Mouse (Mus musculus): ENCODE measurements around the gene Mn1. TPM values are rescaled to one million over a fixed set of nuclear protein-coding genes. Genes with fewer than 3 reads are reported as not detected.

Gene Mn1
- total and polyA plus RNA-seq, 3 experiments = not detected

DNA sequence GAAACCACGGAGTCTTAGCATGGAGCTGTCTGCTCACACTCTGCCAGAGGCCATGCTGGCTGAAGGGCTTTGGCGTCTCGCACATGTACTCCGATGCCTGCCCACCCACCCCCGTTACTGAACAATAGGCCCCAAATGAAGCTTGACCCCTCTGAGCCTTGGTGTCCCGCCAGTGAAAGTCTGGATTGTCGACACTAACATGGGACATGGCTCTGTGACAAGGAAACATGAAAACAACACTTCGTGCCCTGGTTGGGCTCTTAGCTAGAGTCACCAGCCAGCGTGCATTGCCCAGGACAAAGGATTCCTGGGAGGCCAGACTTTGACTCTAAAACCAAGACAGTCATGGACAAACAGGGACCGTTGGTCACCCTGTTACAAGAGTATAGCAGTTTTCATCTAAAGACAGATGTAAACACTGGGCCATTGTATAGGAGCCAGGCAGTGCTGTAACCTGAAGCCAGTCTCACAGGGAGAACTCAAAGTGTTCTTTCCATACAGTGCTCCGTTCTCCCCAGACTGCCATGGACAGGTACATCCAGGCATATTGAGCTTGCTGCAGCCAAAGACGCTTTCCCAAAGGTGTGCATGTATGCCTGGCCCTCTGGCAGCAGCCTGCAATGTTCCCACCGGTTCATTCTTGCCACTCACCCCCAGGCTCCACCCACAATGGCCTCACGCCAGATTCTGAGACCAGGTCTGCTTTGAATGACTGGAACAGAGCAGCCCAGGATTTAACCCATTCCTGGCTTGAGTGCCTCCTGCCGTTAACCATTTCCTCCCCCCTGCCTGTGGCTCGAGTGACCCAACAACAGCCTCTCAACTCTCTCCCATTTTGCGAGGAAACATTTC lies 23.6 kb upstream of the Mn1 start:
- no peaks in the 10 kb centered on the region for H3K9me3 ChIP-seq (replicated peaks; ENCODE audit: insufficient read depth, low read length)
- H3K9ac ChIP-seq (ENCODE audit: control insufficient read depth, low read depth, low read length, poor library complexity, severe bottlenecking) = no peak overlapping the region
- DNase-seq (ENCODE audit: low read depth, low spot score) = no peak
- no peaks in the 10 kb centered on the region for H3K27me3 ChIP-seq (ENCODE audit: control insufficient read depth in 1 of 2, insufficient read depth in 2 of 2, low read length in 2 of 2)
- H3K27ac ChIP-seq (ENCODE audit: control insufficient read depth, low read depth, low read length) = no peak overlapping the region
- H3K4me3 ChIP-seq (ENCODE audit: control insufficient read depth in 1 of 2, insufficient read depth in 1 of 2, low read depth in 2 of 2, low read length in 2 of 2) = no peak overlapping the region
- no peaks in the 10 kb centered on the region for H3K4me1 ChIP-seq (ENCODE audit: control insufficient read depth in 1 of 2, insufficient read depth in 2 of 2, low read length in 2 of 2)
- TF ChIP-seq ZKSCAN1 (IDR thresholded peaks at IDR 0.05; ENCODE audit: low read depth, low read length) = no peak
- no peak for TF ChIP-seq ETS1 (IDR thresholded peaks at IDR 0.05; ENCODE audit: low read depth, low read length)
- no peak for TF ChIP-seq MAFK (IDR thresholded peaks at IDR 0.05; ENCODE audit: borderline replicate concordance, low read depth, low read length)
- no peak for TF ChIP-seq MYC (IDR thresholded peaks at IDR 0.05; ENCODE audit: low read depth, low read length)
- TF ChIP-seq USF2 (IDR thresholded peaks at IDR 0.05; ENCODE audit: borderline replicate concordance in 1 of 2, insufficient read depth in 1 of 2, low read depth in 1 of 2, low read length in 2 of 2) = no peak
- no peak for TF ChIP-seq POLR2AphosphoS2 (IDR thresholded peaks at IDR 0.05; ENCODE audit: low read length)
- no peak for TF ChIP-seq TAL1 (IDR thresholded peaks at IDR 0.05; ENCODE audit: low read length)
- TF ChIP-seq TCF12 (IDR thresholded peaks at IDR 0.05; ENCODE audit: low read depth, low read length) = no peak
- TF ChIP-seq GATA1 (IDR thresholded peaks at IDR 0.05; ENCODE audit: low read depth, low read length) = no peak
- no peak for TF ChIP-seq EP300 (IDR thresholded peaks at IDR 0.05; ENCODE audit: low read depth in 1 of 2, low read length in 2 of 2)
- no peak for TF ChIP-seq HCFC1 (IDR thresholded peaks at IDR 0.05; ENCODE audit: low read depth, low read length)
- TF ChIP-seq ZC3H11A (IDR thresholded peaks at IDR 0.05; ENCODE audit: low read depth, low read length) = no peak
- no peak for TF ChIP-seq POLR2AphosphoS5 (IDR thresholded peaks at IDR 0.05; ENCODE audit: borderline replicate concordance, low read depth, low read length)
- TF ChIP-seq RAD21 (IDR thresholded peaks at IDR 0.05; ENCODE audit: low read depth, low read length) = no peak
- no peak for TF ChIP-seq CTCF (IDR thresholded peaks at IDR 0.05 in 2 of 3, conservative IDR thresholded peaks at IDR 0.05 in 1 of 3; ENCODE audit: control insufficient read depth in 1 of 3, insufficient read depth in 1 of 3, low read depth in 2 of 3, low read length in 3 of 3, poor library complexity in 1 of 3, severe bottlenecking in 1 of 3)
- TF ChIP-seq JUND (IDR thresholded peaks at IDR 0.05; ENCODE audit: low read depth, low read length) = no peak
- TF ChIP-seq SIN3A (IDR thresholded peaks at IDR 0.05; ENCODE audit: low read length) = no peak
- TF ChIP-seq POLR2A (IDR thresholded peaks at IDR 0.05; ENCODE audit: control insufficient read depth in 1 of 2, insufficient read depth in 1 of 2, low read depth in 1 of 2, low read length in 2 of 2, poor library complexity in 1 of 2) = no peak
- no peak for TF ChIP-seq MXI1 (IDR thresholded peaks at IDR 0.05; ENCODE audit: low read depth, low read length)
- no peak for TF ChIP-seq NELFE (IDR thresholded peaks at IDR 0.05; ENCODE audit: low read depth, low read length)
- no peaks in the 10 kb centered on the region for H3K79me2 ChIP-seq (ENCODE audit: control insufficient read depth, insufficient read depth, low read length, poor library complexity)
- H3K36me3 ChIP-seq (ENCODE audit: control insufficient read depth in 1 of 2, insufficient read depth in 2 of 2, low read length in 2 of 2) = no peaks in the 10 kb centered on the region

Measured in MEL (cell line).